Mouse (Mus musculus) C2C12 (cell line): ENCODE measurements at regions not wholly inside any gene's neighbourhood (a gene's known extent, or its start where the extent isn't known, plus 50 kb on each side); places are given as distances from the start of the nearest gene placed in this dataset.

Source experiments
- CEBPB ChIP-seq: IDR thresholded peaks from one replicate; pipeline ENCODE4 v1.6.1; 2011; ENCODE audit warnings: low read depth, mild to moderate bottlenecking, control low read depth, moderate library complexity
- CTCF ChIP-seq: IDR thresholded peaks from one replicate; pipeline ENCODE4 v1.5.1; 2011; ENCODE audit not compliant: control insufficient read depth, insufficient read depth, insufficient read length
- FOSL1 ChIP-seq: IDR thresholded peaks from one replicate; pipeline ENCODE4 v1.8.0; 2011; ENCODE audit warnings: mild to moderate bottlenecking, low read length; ENCODE audit not compliant: poor library complexity, insufficient read depth, severe bottlenecking
- MAX ChIP-seq: IDR thresholded peaks from one replicate; pipeline ENCODE4 v1.6.1; 2011; ENCODE audit warnings: mild to moderate bottlenecking, control low read depth
- MYOD1 ChIP-seq: IDR thresholded peaks from one replicate; pipeline ENCODE4 v1.6.1; 2011; ENCODE audit warnings: low read depth; ENCODE audit not compliant: control insufficient read depth, insufficient read length
- MYOG ChIP-seq: IDR thresholded peaks from one replicate; pipeline ENCODE4 v1.6.1; 2011; ENCODE audit not compliant: control insufficient read depth, insufficient read length; ENCODE audit errors: extremely low read depth
- USF1 ChIP-seq: IDR thresholded peaks from one replicate; pipeline ENCODE4 v1.6.1; 2011; ENCODE audit warnings: low read depth, mild to moderate bottlenecking, control low read depth, moderate library complexity

DNA sequence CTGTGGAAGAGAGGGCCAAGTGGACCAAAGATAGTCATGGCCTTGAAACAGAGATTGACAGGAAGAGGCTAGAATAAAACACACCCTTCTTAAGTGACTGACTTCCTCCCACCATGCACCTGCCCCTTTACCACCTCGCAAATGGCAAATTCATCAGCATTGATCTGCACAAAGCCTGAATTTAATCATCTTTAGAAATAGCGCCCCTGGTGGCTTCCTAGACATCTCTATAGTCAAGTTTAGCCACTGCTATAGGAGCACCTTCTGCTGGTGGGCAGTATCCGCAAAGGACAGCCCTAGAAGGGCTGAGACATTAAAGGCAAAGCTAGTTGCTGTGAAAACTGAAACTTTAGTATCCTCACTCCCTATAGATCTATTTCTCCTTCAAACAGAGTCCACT is 305.8 kb upstream of the Tenm4 start:
- no peak for TF ChIP-seq CTCF
- TF ChIP-seq USF1, result no peak
- TF ChIP-seq MAX, result no peak
- TF ChIP-seq MYOG, result no peak
- no peak for TF ChIP-seq FOSL1
- no peak for TF ChIP-seq CEBPB
- no peak for TF ChIP-seq MYOD1
